Mouse (Mus musculus) small intestine, adult 2 months (tissue): ENCODE data around the gene Card11. TPM values are rescaled to one million over a fixed set of nuclear protein-coding genes. Genes with fewer than 3 reads are reported as not detected.

ENCODE experiments used
- H3K27ac ChIP-seq: fragments of 200-500 bp; 2 replicates; pipeline ENCODE4 v1.5.1; 2012; ENCODE audit warnings: low read depth, low read length, control low read depth, inconsistent platforms; ENCODE audit not compliant: insufficient read depth
- H3K27me3 ChIP-seq: fragments of 200-500 bp; 2 replicates; pipeline ENCODE4 v1.6.1; 2012; ENCODE audit warnings: mild to moderate bottlenecking, moderate library complexity, low read length, inconsistent platforms; ENCODE audit not compliant: control insufficient read depth, insufficient read depth
- H3K36me3 ChIP-seq: fragments of 200-500 bp; 2 replicates; pipeline ENCODE4 v1.6.1; 2012; ENCODE audit warnings: mild to moderate bottlenecking, low read length, control low read depth, inconsistent platforms; ENCODE audit not compliant: control insufficient read depth, insufficient read depth
- H3K4me1 ChIP-seq: fragments of 200-500 bp; 2 replicates; pipeline ENCODE4 v1.6.1; 2012; ENCODE audit warnings: low read length, inconsistent platforms, mixed read lengths; ENCODE audit not compliant: control insufficient read depth, insufficient read depth, insufficient read length
- H3K4me3 ChIP-seq: fragments of 200-500 bp; 2 replicates; pipeline ENCODE4 v1.5.1; 2012; ENCODE audit warnings: low read depth, mild to moderate bottlenecking, control low read depth, inconsistent platforms, low read length, moderate library complexity
- CTCF ChIP-seq: fragments of 200-500 bp; IDR thresholded peaks from 2 replicates; pipeline ENCODE4 v1.5.1; 2012; ENCODE audit warnings: low read depth, mild to moderate bottlenecking, control low read depth, inconsistent platforms, low read length, moderate library complexity, mixed read lengths; ENCODE audit not compliant: insufficient replicate concordance, insufficient read length; ENCODE audit errors: extremely low read depth
- POLR2A ChIP-seq: fragments of 200-500 bp; IDR thresholded peaks from 2 replicates; pipeline ENCODE4 v1.6.1; 2012; ENCODE audit warnings: low read depth, mild to moderate bottlenecking, control low read depth, inconsistent platforms, low read length, moderate library complexity
- WGBS: fragments of 180-500 bp; shearing (Covaris S2); methylation state at CpG from one replicate; pipeline ENCODE4 v1.1.7; 2018; 5-methylcytosine and 5-hydroxymethylcytosine counted together
- polyA plus RNA-seq: library from polyadenylated mRNA; depleted of rRNA; stranded (reverse); fragments of >200 nt; gene quantifications from 2 replicates; pipeline ENCODE4 v1.2.3, GENCODE M21; 2012

The Card11 gene
- polyA plus RNA-seq, 1 experiment = 17.1 TPM

DNA sequence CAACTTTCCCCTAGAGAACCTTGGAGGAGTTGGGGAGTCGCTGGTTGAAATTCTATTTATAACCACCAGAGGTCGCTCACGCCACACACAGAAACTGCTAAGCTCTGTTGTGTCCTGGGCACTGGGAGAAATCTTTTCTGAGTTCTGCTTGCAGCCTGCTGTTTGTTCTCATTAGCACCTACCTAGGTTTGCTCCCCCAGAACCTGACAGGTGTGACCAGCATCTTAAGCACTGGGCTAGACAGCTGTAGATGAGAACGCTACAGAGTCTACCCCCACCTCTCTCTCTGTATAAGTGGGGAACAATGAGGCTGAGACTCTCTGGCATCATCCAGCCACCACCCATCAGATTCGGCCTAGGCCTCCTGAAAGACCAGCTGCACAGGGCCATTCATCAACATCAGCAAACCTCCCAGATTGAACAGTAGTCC is 153.1 kb downstream of the Card11 start:
- 27% methylated on average over 5 of the region's 5 CpGs for WGBS
- TF ChIP-seq POLR2A = no peak
- peak; percentile 88; the same call in 1 of the 2 replicates for TF ChIP-seq CTCF
- Histone ChIP-seq H3K27ac (no peak overlapping the region), H3K36me3 (no peaks in the 10 kb centered on the region), H3K4me1 (0 out of 2 replicates have a peak, but pooled peaks cover 1% of the 10 kb centered on the region), H3K27me3 (no peaks in the 10 kb centered on the region), H3K4me3 (no peak overlapping the region)

- TF ChIP-seq POLR2A (no peak), CTCF (no peak)
- no peak overlapping the region for H3K4me3 ChIP-seq
- H3K27ac ChIP-seq = no peak overlapping the region
- no peaks in the 10 kb centered on the region for H3K27me3 ChIP-seq
- no peaks in the 10 kb centered on the region for H3K36me3 ChIP-seq
- WGBS = 66% methylated on average over 4 of the region's 4 CpGs
- no peaks in the 10 kb centered on the region for H3K4me1 ChIP-seq
These were observed 158.4 kb downstream of the Card11 start for GRCm38 (mm10) chr5:140841942-140842341.

- 74% methylated on average over 8 of the region's 8 CpGs for WGBS
- peaks cover 3% of the 10 kb centered on the region; the same call in 1 of the 2 replicates for H3K4me1 ChIP-seq
- H3K27ac ChIP-seq = no peak overlapping the region
- no peak overlapping the region for H3K4me3 ChIP-seq
- TF ChIP-seq POLR2A (no peak), CTCF (no peak)
- no peaks in the 10 kb centered on the region for H3K36me3 ChIP-seq
- H3K27me3 ChIP-seq = no peaks in the 10 kb centered on the region
These were observed 169.3 kb downstream of the Card11 start for GRCm38 (mm10) chr5:140831064-140831431.

- Histone ChIP-seq H3K36me3 (no peaks in the 10 kb centered on the region), H3K27ac (peak within 1 kb of the TSS; percentile 57), H3K4me3 (peak within 1 kb of the TSS; percentile 91), H3K4me1 (peaks cover 3% of the 10 kb centered on the region; the same call in 1 of the 2 replicates), H3K27me3 (no peaks in the 10 kb centered on the region)
- under 1% methylated on average over 39 of the region's 49 CpGs for WGBS
- TF ChIP-seq POLR2A (peak; percentile 42; the same call in 1 of the 2 replicates), CTCF (no peak)
These were observed 169.9 kb downstream of the Card11 start, which contains the start of gene Gna12 for GRCm38 (mm10) chr5:140830314-140831063. Gene Gna12 (minus strand): TSS chr5:140830431.

DNA sequence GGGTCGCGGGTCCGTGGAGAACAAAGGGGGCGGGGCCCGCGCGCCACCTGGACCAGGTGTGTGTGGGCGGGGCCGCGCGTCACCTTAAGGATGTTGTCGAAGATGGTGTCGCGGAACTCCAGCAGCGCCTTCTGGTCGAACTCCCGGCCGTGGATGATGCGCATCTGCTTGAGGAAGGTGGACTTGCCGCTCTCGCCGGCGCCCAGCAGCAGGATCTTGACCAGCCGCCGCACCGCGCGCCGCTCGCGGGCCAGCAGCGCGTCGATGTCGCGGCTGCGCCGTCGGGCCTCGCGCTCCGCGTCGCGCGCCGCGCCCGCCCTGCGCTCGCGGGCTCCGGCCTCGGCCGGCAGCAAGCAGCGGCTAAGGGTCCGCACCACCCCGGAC is 170.5 kb downstream of the Card11 start:
- Histone ChIP-seq H3K27ac (peak overlapping the region; percentile 50; the same call in 1 of the 2 replicates), H3K4me3 (peak overlapping the region; percentile 91), H3K36me3 (no peaks in the 10 kb centered on the region), H3K4me1 (peaks cover 3% of the 10 kb centered on the region; the same call in 1 of the 2 replicates), H3K27me3 (no peaks in the 10 kb centered on the region)
- no peak for TF ChIP-seq CTCF
- TF ChIP-seq POLR2A = no peak
- WGBS = under 1% methylated on average over 53 of the region's 58 CpGs

DNA sequence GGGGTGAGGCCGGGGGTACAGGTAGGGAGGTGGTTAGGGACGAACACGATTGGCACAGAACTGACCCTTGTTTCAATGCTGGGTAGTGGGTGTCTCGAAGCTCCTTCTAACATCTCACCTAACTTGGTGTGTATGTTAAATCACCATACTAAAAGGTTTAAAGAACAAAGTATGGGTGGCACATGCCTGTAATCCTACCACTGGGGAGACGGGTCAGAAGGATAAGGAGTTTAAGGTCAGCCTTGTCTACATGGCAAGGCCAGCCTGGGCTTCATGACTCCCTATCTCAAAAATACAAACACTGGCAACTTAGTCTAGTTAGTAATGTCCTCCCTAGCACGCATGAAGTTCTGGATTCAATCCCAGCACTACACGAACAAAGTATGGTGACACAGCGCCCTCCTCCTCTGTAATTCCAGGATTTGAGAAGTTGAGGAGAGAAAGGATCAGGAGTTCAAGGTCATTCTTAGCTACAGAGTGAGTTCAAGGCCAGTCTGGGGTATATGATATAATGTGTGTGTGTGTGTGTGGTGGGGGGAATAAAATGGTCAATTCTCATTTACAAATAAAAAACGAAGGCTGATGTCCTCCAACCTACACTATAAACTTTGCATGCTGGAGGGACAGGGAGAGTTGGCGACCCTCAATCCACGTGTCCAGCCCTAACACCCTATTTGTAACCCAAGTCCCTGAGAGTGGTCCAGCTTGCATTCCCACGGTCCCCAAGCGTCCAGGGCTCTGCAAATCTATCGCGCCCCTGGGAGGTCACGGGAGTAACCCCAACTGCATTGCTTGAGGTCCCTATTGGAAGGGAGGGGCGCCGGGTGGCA is 171.1 kb downstream of the Card11 start:
- Histone ChIP-seq H3K27ac (peak overlapping the region; percentile 57), H3K4me3 (peak overlapping the region; percentile 91), H3K4me1 (peaks cover 3% of the 10 kb centered on the region; the same call in 1 of the 2 replicates), H3K36me3 (no peaks in the 10 kb centered on the region), H3K27me3 (no peaks in the 10 kb centered on the region)
- 36% methylated on average over 18 of the region's 18 CpGs for WGBS
- TF ChIP-seq POLR2A (no peak), CTCF (no peak)
